Mouse (Mus musculus): ENCODE measurements around the gene Mlh1. TPM values are rescaled to one million over a fixed set of nuclear protein-coding genes. Genes with fewer than 3 reads are reported as not detected.

Gene Mlh1
- polyA plus RNA-seq, 1 experiment from 2014 or later: 38.5 TPM

GRCm38 (mm10) chr9:111289832-111290339 lies 18.3 kb upstream of the Mlh1 start:
- Histone ChIP-seq H3K27me3 (ENCODE audit: control insufficient read depth, insufficient read depth, low read length) (no peaks in the 10 kb centered on the region), H3K9ac (ENCODE audit: low read depth, low read length) (no peak overlapping the region), H3K36me3 (ENCODE audit: control insufficient read depth, insufficient read depth, low read length) (no peaks in the 10 kb centered on the region), H3K4me3 (ENCODE audit: low read depth, low read length) (no peak overlapping the region), H3K27ac (ENCODE audit: low read depth, low read length) (no peak overlapping the region), H3K4me1 (replicated peaks; ENCODE audit: control insufficient read depth, insufficient read depth, low read length) (peaks cover 5% of the 10 kb centered on the region), H3K9me3 (ENCODE audit: control insufficient read depth, low read length) (no peaks in the 10 kb centered on the region), H3K4me2 (replicated peaks; ENCODE audit: low read depth, low read length) (no peak overlapping the region)
- WGBS: 17% methylated on average over 21 of the region's 21 CpGs
- ATAC-seq (ENCODE audit: low FRiP score) (peak; percentile 65; the same call in 1 of the 2 replicates), DNase-seq (ENCODE audit: low spot score) (peak; percentile 96)

- DNase-seq (ENCODE audit: low spot score) (no peak), ATAC-seq (ENCODE audit: low FRiP score) (peak; percentile 18; the same call in 1 of the 2 replicates)
- H3K9me3 ChIP-seq (ENCODE audit: control insufficient read depth, low read length): no peaks in the 10 kb centered on the region
- 57% methylated on average over 9 of the region's 9 CpGs for WGBS
- H3K4me1 ChIP-seq (replicated peaks; ENCODE audit: control insufficient read depth, insufficient read depth, low read length): peaks cover 5% of the 10 kb centered on the region
- no peak overlapping the region for H3K27ac ChIP-seq (ENCODE audit: low read depth, low read length)
- no peaks in the 10 kb centered on the region for H3K27me3 ChIP-seq (ENCODE audit: control insufficient read depth, insufficient read depth, low read length)
- no peak overlapping the region for H3K4me3 ChIP-seq (ENCODE audit: low read depth, low read length)
- no peaks in the 10 kb centered on the region for H3K36me3 ChIP-seq (ENCODE audit: control insufficient read depth, insufficient read depth, low read length)
- H3K9ac ChIP-seq (ENCODE audit: low read depth, low read length): no peak overlapping the region
- no peak overlapping the region for H3K4me2 ChIP-seq (replicated peaks; ENCODE audit: low read depth, low read length)
Observed at GRCm38 (mm10) chr9:111289294-111289831, 17.8 kb upstream of the Mlh1 start.

- H3K27me3 ChIP-seq (ENCODE audit: control insufficient read depth, insufficient read depth, low read length): no peaks in the 10 kb centered on the region
- ATAC-seq (ENCODE audit: low FRiP score) (no peak), DNase-seq (ENCODE audit: low spot score) (no peak)
- no peak overlapping the region for H3K4me2 ChIP-seq (replicated peaks; ENCODE audit: low read depth, low read length)
- H3K27ac ChIP-seq (ENCODE audit: low read depth, low read length): no peak overlapping the region
- WGBS: 93% methylated on average over 4 of the region's 4 CpGs
- no peak overlapping the region for H3K9ac ChIP-seq (ENCODE audit: low read depth, low read length)
- peaks cover 5% of the 10 kb centered on the region for H3K4me1 ChIP-seq (replicated peaks; ENCODE audit: control insufficient read depth, insufficient read depth, low read length)
- no peaks in the 10 kb centered on the region for H3K36me3 ChIP-seq (ENCODE audit: control insufficient read depth, insufficient read depth, low read length)
- no peaks in the 10 kb centered on the region for H3K9me3 ChIP-seq (ENCODE audit: control insufficient read depth, low read length)
- H3K4me3 ChIP-seq (ENCODE audit: low read depth, low read length): no peak overlapping the region
Observed at GRCm38 (mm10) chr9:111287956-111288355, 16.4 kb upstream of the Mlh1 start.

GRCm38 (mm10) chr9:111286468-111286867 lies 14.9 kb upstream of the Mlh1 start:
- Histone ChIP-seq H3K9me3 (ENCODE audit: control insufficient read depth, low read length) (no peaks in the 10 kb centered on the region), H3K27me3 (ENCODE audit: control insufficient read depth, insufficient read depth, low read length) (no peaks in the 10 kb centered on the region), H3K9ac (ENCODE audit: low read depth, low read length) (no peak overlapping the region), H3K27ac (ENCODE audit: low read depth, low read length) (no peak overlapping the region), H3K4me1 (replicated peaks; ENCODE audit: control insufficient read depth, insufficient read depth, low read length) (peaks cover 5% of the 10 kb centered on the region), H3K36me3 (ENCODE audit: control insufficient read depth, insufficient read depth, low read length) (no peaks in the 10 kb centered on the region), H3K4me3 (ENCODE audit: low read depth, low read length) (no peak overlapping the region), H3K4me2 (replicated peaks; ENCODE audit: low read depth, low read length) (no peak overlapping the region)
- ATAC-seq (ENCODE audit: low FRiP score): no peak
- no peak for DNase-seq (ENCODE audit: low spot score)
- WGBS: 78% methylated on average over 2 of the region's 2 CpGs

GRCm38 (mm10) chr9:111285676-111286075 lies 14.1 kb upstream of the Mlh1 start:
- no peak overlapping the region for H3K27ac ChIP-seq (ENCODE audit: low read depth, low read length)
- ATAC-seq (ENCODE audit: low FRiP score): peak; percentile 38; the same call in 1 of the 2 replicates
- DNase-seq (ENCODE audit: low spot score): peak; percentile 46
- no peaks in the 10 kb centered on the region for H3K36me3 ChIP-seq (ENCODE audit: control insufficient read depth, insufficient read depth, low read length)
- H3K9me3 ChIP-seq (ENCODE audit: control insufficient read depth, low read length): no peaks in the 10 kb centered on the region
- H3K4me1 ChIP-seq (replicated peaks; ENCODE audit: control insufficient read depth, insufficient read depth, low read length): peaks cover 5% of the 10 kb centered on the region
- no peak overlapping the region for H3K9ac ChIP-seq (ENCODE audit: low read depth, low read length)
- WGBS: 13% methylated on average over 5 of the region's 5 CpGs
- no peaks in the 10 kb centered on the region for H3K27me3 ChIP-seq (ENCODE audit: control insufficient read depth, insufficient read depth, low read length)
- no peak overlapping the region for H3K4me3 ChIP-seq (ENCODE audit: low read depth, low read length)
- H3K4me2 ChIP-seq (replicated peaks; ENCODE audit: low read depth, low read length): no peak overlapping the region

- H3K27ac ChIP-seq (ENCODE audit: low read depth, low read length): no peak overlapping the region
- no peaks in the 10 kb centered on the region for H3K27me3 ChIP-seq (ENCODE audit: control insufficient read depth, insufficient read depth, low read length)
- no peak overlapping the region for H3K4me3 ChIP-seq (ENCODE audit: low read depth, low read length)
- no peaks in the 10 kb centered on the region for H3K36me3 ChIP-seq (ENCODE audit: control insufficient read depth, insufficient read depth, low read length)
- H3K4me2 ChIP-seq (replicated peaks; ENCODE audit: low read depth, low read length): no peak overlapping the region
- no peaks in the 10 kb centered on the region for H3K9me3 ChIP-seq (ENCODE audit: control insufficient read depth, low read length)
- DNase-seq (ENCODE audit: low spot score) (no peak), ATAC-seq (ENCODE audit: low FRiP score) (no peak)
- no peak overlapping the region for H3K9ac ChIP-seq (ENCODE audit: low read depth, low read length)
- peaks cover 5% of the 10 kb centered on the region for H3K4me1 ChIP-seq (replicated peaks; ENCODE audit: control insufficient read depth, insufficient read depth, low read length)
- WGBS: 35% methylated on average over 3 of the region's 3 CpGs
Observed at GRCm38 (mm10) chr9:111285061-111285460, 13.5 kb upstream of the Mlh1 start.

- H3K27ac ChIP-seq (ENCODE audit: low read depth, low read length): no peak overlapping the region
- H3K36me3 ChIP-seq (ENCODE audit: control insufficient read depth, insufficient read depth, low read length): no peaks in the 10 kb centered on the region
- no peaks in the 10 kb centered on the region for H3K9me3 ChIP-seq (ENCODE audit: control insufficient read depth, low read length)
- no peak for ATAC-seq (ENCODE audit: low FRiP score)
- no peak overlapping the region; the same call in 1 of the 2 replicates for H3K4me2 ChIP-seq (replicated peaks; ENCODE audit: low read depth, low read length)
- H3K27me3 ChIP-seq (ENCODE audit: control insufficient read depth, insufficient read depth, low read length): no peaks in the 10 kb centered on the region
- no peak overlapping the region for H3K4me3 ChIP-seq (ENCODE audit: low read depth, low read length)
- 60% methylated on average over 1 of the region's 1 CpGs for WGBS
- H3K9ac ChIP-seq (ENCODE audit: low read depth, low read length): no peak overlapping the region
- peaks cover 8% of the 10 kb centered on the region for H3K4me1 ChIP-seq (replicated peaks; ENCODE audit: control insufficient read depth, insufficient read depth, low read length)
- DNase-seq (ENCODE audit: low spot score): no peak
Observed at GRCm38 (mm10) chr9:111275156-111275555, 3.6 kb upstream of the Mlh1 start.

- 94% methylated on average over 1 of the region's 1 CpGs for WGBS
- peak overlapping the region; percentile 4; the same call in 1 of the 2 replicates for H3K4me2 ChIP-seq (replicated peaks; ENCODE audit: low read depth, low read length)
Observed at GRCm38 (mm10) chr9:111273958-111274357, 2.4 kb upstream of the Mlh1 start.

More at GRCm38 (mm10) chr9:111273958-111274357, 2.4 kb upstream of the Mlh1 start:
- Histone ChIP-seq H3K27me3 (ENCODE audit: control insufficient read depth, insufficient read depth, low read length) (no peaks in the 10 kb centered on the region), H3K4me1 (replicated peaks; ENCODE audit: control insufficient read depth, insufficient read depth, low read length) (peaks cover 8% of the 10 kb centered on the region), H3K9ac (ENCODE audit: low read depth, low read length) (no peak overlapping the region), H3K4me3 (ENCODE audit: low read depth, low read length) (no peak overlapping the region), H3K9me3 (ENCODE audit: control insufficient read depth, low read length) (no peaks in the 10 kb centered on the region), H3K27ac (ENCODE audit: low read depth, low read length) (no peak overlapping the region), H3K36me3 (ENCODE audit: control insufficient read depth, insufficient read depth, low read length) (no peaks in the 10 kb centered on the region)
- no peak for DNase-seq (ENCODE audit: low spot score)
- ATAC-seq (ENCODE audit: low FRiP score): no peak
